Mouse (Mus musculus): ENCODE measurements around the gene Phlpp2. TPM values are rescaled to one million over a fixed set of nuclear protein-coding genes. Genes with fewer than 3 reads are reported as not detected.
"Not testable (repeated sequence)": the region's sequence is repeated elsewhere in the genome, so short reads cannot be mapped to it uniquely, and the experiment has no call there.

Gene Phlpp2
- polyA plus RNA-seq, 1 experiment = 0.45 TPM

GRCm38 (mm10) chr8:109864798-109865197, 3.5 kb upstream of the Phlpp2 start:
- H3K4me3 ChIP-seq (replicated peaks) = peak overlapping the region; percentile 38
- peaks cover 52% of the 10 kb centered on the region for H3K4me1 ChIP-seq
- no peaks in the 10 kb centered on the region for H3K9me3 ChIP-seq
- no peaks in the 10 kb centered on the region for H3K27me3 ChIP-seq (replicated peaks)
- H3K36me3 ChIP-seq (replicated peaks; ENCODE audit: low read length) = peaks cover 43% of the 10 kb centered on the region
- TF ChIP-seq GATA1 (IDR thresholded peaks at IDR 0.05; ENCODE audit: borderline replicate concordance, low read length) (no peak), FLI1 (IDR thresholded peaks at IDR 0.05; ENCODE audit: low read length) (no peak)

GRCm38 (mm10) chr8:109865536-109865935, 2.8 kb upstream of the Phlpp2 start:
- no peaks in the 10 kb centered on the region for H3K27me3 ChIP-seq (replicated peaks)
- peaks cover 35% of the 10 kb centered on the region for H3K36me3 ChIP-seq (replicated peaks; ENCODE audit: low read length)
- H3K9me3 ChIP-seq = no peaks in the 10 kb centered on the region
- no peak overlapping the region for H3K4me3 ChIP-seq (replicated peaks)
- TF ChIP-seq FLI1 (IDR thresholded peaks at IDR 0.05; ENCODE audit: low read length) = no peak
- no peak for TF ChIP-seq GATA1 (IDR thresholded peaks at IDR 0.05; ENCODE audit: borderline replicate concordance, low read length)
- peaks cover 56% of the 10 kb centered on the region for H3K4me1 ChIP-seq

- Histone ChIP-seq H3K36me3 (replicated peaks; ENCODE audit: low read length) (peaks cover 27% of the 10 kb centered on the region), H3K27me3 (replicated peaks) (no peaks in the 10 kb centered on the region), H3K9me3 (no peaks in the 10 kb centered on the region), H3K4me3 (replicated peaks) (no peak overlapping the region), H3K4me1 (peaks cover 67% of the 10 kb centered on the region)
- TF ChIP-seq GATA1 (IDR thresholded peaks at IDR 0.05; ENCODE audit: borderline replicate concordance, low read length) (no peak), FLI1 (IDR thresholded peaks at IDR 0.05; ENCODE audit: low read length) (no peak)
Measured at GRCm38 (mm10) chr8:109866690-109867089, 1.7 kb upstream of the Phlpp2 start.

- no peaks in the 10 kb centered on the region for H3K27me3 ChIP-seq (replicated peaks)
- TF ChIP-seq GATA1 (IDR thresholded peaks at IDR 0.05; ENCODE audit: borderline replicate concordance, low read length) (no peak), FLI1 (IDR thresholded peaks at IDR 0.05; ENCODE audit: low read length) (no peak)
- peak overlapping the region; percentile 97 for H3K4me3 ChIP-seq (replicated peaks)
- no peaks in the 10 kb centered on the region for H3K9me3 ChIP-seq
- H3K4me1 ChIP-seq = peaks cover 56% of the 10 kb centered on the region
- peaks cover 15% of the 10 kb centered on the region for H3K36me3 ChIP-seq (replicated peaks; ENCODE audit: low read length)
Measured at GRCm38 (mm10) chr8:109868680-109869361, 479 bp downstream of the Phlpp2 start.

GRCm38 (mm10) chr8:109871056-109871455, 2.7 kb downstream of the Phlpp2 start:
- TF ChIP-seq GATA1 (IDR thresholded peaks at IDR 0.05; ENCODE audit: borderline replicate concordance, low read length) (no peak), FLI1 (IDR thresholded peaks at IDR 0.05; ENCODE audit: low read length) (no peak)

GRCm38 (mm10) chr8:109873800-109874199, 5.5 kb downstream of the Phlpp2 start:
- not testable (repeated sequence) for H3K9me3 ChIP-seq; H3K4me3 ChIP-seq (replicated peaks); H3K27me3 ChIP-seq (replicated peaks)
- H3K36me3 ChIP-seq (replicated peaks; ENCODE audit: low read length) = peaks cover 30% of the 10 kb centered on the region
- H3K4me1 ChIP-seq = peaks cover 27% of the 10 kb centered on the region

More at GRCm38 (mm10) chr8:109871056-109871455, 2.7 kb downstream of the Phlpp2 start:
- peaks cover 36% of the 10 kb centered on the region for H3K4me1 ChIP-seq
- no peaks in the 10 kb centered on the region for H3K27me3 ChIP-seq (replicated peaks)
- H3K36me3 ChIP-seq (replicated peaks; ENCODE audit: low read length) = peaks cover 6% of the 10 kb centered on the region
- no peaks in the 10 kb centered on the region for H3K9me3 ChIP-seq
- no peak overlapping the region for H3K4me3 ChIP-seq (replicated peaks)

GRCm38 (mm10) chr8:109880012-109880662, 11.8 kb downstream of the Phlpp2 start:
- no peak overlapping the region for H3K4me3 ChIP-seq (replicated peaks)
- no peaks in the 10 kb centered on the region for H3K9me3 ChIP-seq
- H3K27me3 ChIP-seq (replicated peaks) = no peaks in the 10 kb centered on the region
- 0 out of 2 replicates have a peak, but pooled peaks cover 3% of the 10 kb centered on the region for H3K4me1 ChIP-seq
- TF ChIP-seq GATA1 (IDR thresholded peaks at IDR 0.05; ENCODE audit: borderline replicate concordance, low read length) = no peak
- no peak for TF ChIP-seq FLI1 (IDR thresholded peaks at IDR 0.05; ENCODE audit: low read length)
- H3K36me3 ChIP-seq (replicated peaks; ENCODE audit: low read length) = peaks cover 49% of the 10 kb centered on the region

GRCm38 (mm10) chr8:109885294-109885693, 17.0 kb downstream of the Phlpp2 start:
- Histone ChIP-seq H3K9me3 (no peaks in the 10 kb centered on the region), H3K36me3 (replicated peaks; ENCODE audit: low read length) (peaks cover 32% of the 10 kb centered on the region), H3K4me3 (replicated peaks) (no peak overlapping the region), H3K27me3 (replicated peaks) (no peaks in the 10 kb centered on the region), H3K4me1 (peaks cover 5% of the 10 kb centered on the region; the same call in 1 of the 2 replicates)
- TF ChIP-seq GATA1 (IDR thresholded peaks at IDR 0.05; ENCODE audit: borderline replicate concordance, low read length) = no peak
- TF ChIP-seq FLI1 (IDR thresholded peaks at IDR 0.05; ENCODE audit: low read length) = no peak

GRCm38 (mm10) chr8:109889211-109889610, 20.9 kb downstream of the Phlpp2 start:
- H3K9me3 ChIP-seq = peaks cover 10% of the 10 kb centered on the region
- H3K36me3 ChIP-seq (replicated peaks; ENCODE audit: low read length) = peaks cover 37% of the 10 kb centered on the region
- H3K4me3 ChIP-seq (replicated peaks) = no peak overlapping the region
- TF ChIP-seq FLI1 (IDR thresholded peaks at IDR 0.05; ENCODE audit: low read length) (no peak), GATA1 (IDR thresholded peaks at IDR 0.05; ENCODE audit: borderline replicate concordance, low read length) (no peak)
- H3K4me1 ChIP-seq = peaks cover 4% of the 10 kb centered on the region; the same call in 1 of the 2 replicates
- H3K27me3 ChIP-seq (replicated peaks) = no peaks in the 10 kb centered on the region
